Mouse (Mus musculus) neural tube, embryonic 14.5 days (tissue): Measurements from ENCODE around the gene Atp6v1b1. TPM values are rescaled to one million over a fixed set of nuclear protein-coding genes. Genes with fewer than 3 reads are reported as not detected.

Source experiments
- ATAC-seq: fragments of 200-750 bp; cut with Nextera tagmentation; 2 replicates; pipeline ENCODE4 v1.8.0; 2017; ENCODE audit warnings: low read depth, mild to moderate bottlenecking, moderate TSS enrichment, moderate library complexity
- H3K27ac ChIP-seq: fragments of 300-500 bp; sonication (generic); 2 replicates; pipeline ENCODE4 v1.5.1; 2014; ENCODE audit warnings: low read depth, mild to moderate bottlenecking, control low read depth, low read length, moderate library complexity, mixed read lengths
- H3K27me3 ChIP-seq: fragments of 300-500 bp; sonication (generic); 2 replicates; pipeline ENCODE4 v1.6.1; 2014; ENCODE audit warnings: low read length; ENCODE audit not compliant: control insufficient read depth, insufficient read depth
- H3K36me3 ChIP-seq: fragments of 300-500 bp; sonication (generic); 2 replicates; pipeline ENCODE4 v1.6.1; 2014; ENCODE audit warnings: low read length, mixed read lengths; ENCODE audit not compliant: control insufficient read depth, insufficient read depth
- H3K4me1 ChIP-seq: fragments of 300-500 bp; sonication (generic); 2 replicates; pipeline ENCODE4 v1.6.1; 2014; ENCODE audit warnings: low read length; ENCODE audit not compliant: control insufficient read depth, insufficient read depth
- H3K4me2 ChIP-seq: fragments of 300-500 bp; sonication (generic); 2 replicates; pipeline ENCODE4 v1.6.1; 2014; ENCODE audit warnings: mild to moderate bottlenecking, low read depth, low read length, control low read depth
- H3K4me3 ChIP-seq: fragments of 300-500 bp; sonication (generic); 2 replicates; pipeline ENCODE4 v1.5.1; 2014; ENCODE audit warnings: low read depth, low read length, control low read depth, mixed read lengths
- H3K9ac ChIP-seq: fragments of 300-500 bp; sonication (generic); replicated peaks from 2 replicates; pipeline ENCODE4 v1.6.1; 2014; ENCODE audit warnings: low read depth, mild to moderate bottlenecking, control low read depth, low read length, mixed read lengths
- H3K9me3 ChIP-seq: fragments of 300-500 bp; sonication (generic); 2 replicates; pipeline ENCODE4 v1.6.1; 2016; ENCODE audit warnings: low read length; ENCODE audit not compliant: control insufficient read depth
- WGBS: fragments of 180-500 bp; shearing (Covaris S2); extraction: QIAGEN DNeasy Blood & Tissue Kit; methylation state at CpG from one replicate; pipeline ENCODE4 v1.1.7; 2014; 5-methylcytosine and 5-hydroxymethylcytosine counted together
- polyA plus RNA-seq: library from polyadenylated mRNA; unstranded; fragments of >200 nt; fragmentation: Nextera tagmentation; extraction: Ambion mirVana; gene quantifications from 2 replicates; pipeline ENCODE4 v1.2.1, GENCODE M21; 2014

Gene Atp6v1b1
- polyA plus RNA-seq, 1 experiment from 2014 or later, result not detected

DNA sequence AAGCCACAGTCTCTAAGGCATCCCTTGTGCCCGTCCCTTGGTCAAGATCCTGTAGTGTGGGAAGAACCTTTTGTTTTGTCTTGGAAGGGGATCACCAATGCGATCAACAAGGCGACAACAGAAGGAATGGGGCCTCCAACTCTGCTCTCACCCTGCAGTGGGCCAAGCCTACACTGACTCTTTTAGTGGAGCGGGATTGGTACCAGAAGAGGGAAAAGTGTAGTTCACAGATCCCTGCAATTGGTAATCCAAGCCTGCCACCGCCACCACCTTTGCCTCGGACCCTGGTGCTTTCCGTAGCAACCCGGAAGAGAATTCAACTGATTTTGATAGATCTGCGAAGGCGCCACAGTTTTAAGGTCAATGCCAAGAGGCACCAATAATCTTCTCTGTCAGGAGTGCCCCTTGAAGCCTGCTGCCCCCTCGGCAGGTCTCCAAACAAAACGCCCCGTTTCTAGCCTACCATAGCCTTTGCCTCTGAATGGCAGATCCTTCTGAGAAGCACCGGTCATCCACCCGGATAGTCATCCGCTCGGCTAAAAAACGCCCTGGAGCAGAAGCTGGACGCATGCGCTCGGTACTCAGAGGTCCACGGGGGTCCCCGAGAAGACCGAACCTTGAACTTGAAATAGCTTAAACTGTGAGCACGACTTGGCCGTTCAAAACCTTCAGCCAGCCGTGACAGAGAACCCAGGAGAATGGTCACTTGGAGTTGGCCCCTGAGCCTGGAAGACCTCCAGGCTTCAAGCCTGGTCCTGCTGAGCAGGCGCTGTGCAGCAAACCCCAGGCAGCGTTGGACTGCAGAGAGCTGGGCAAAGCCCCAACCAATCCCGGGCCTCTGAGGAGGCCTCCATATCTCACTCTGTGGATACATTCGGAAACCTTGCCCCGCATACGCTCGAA lies 28.3 kb upstream of the Atp6v1b1 start:
- peaks cover 7% of the 10 kb centered on the region; the same call in 1 of the 2 replicates for H3K4me1 ChIP-seq
- no peaks in the 10 kb centered on the region for H3K36me3 ChIP-seq
- no peaks in the 10 kb centered on the region for H3K9me3 ChIP-seq
- WGBS, result under 1% methylated on average over 34 of the region's 34 CpGs
- H3K9ac ChIP-seq, result no peak overlapping the region
- no peak overlapping the region for H3K27ac ChIP-seq
- peaks cover 84% of the 10 kb centered on the region for H3K27me3 ChIP-seq
- H3K4me3 ChIP-seq, result no peak overlapping the region
- no peak overlapping the region for H3K4me2 ChIP-seq
- no peak for ATAC-seq

- under 1% methylated on average over 30 of the region's 30 CpGs for WGBS
- peaks cover 7% of the 10 kb centered on the region; the same call in 1 of the 2 replicates for H3K4me1 ChIP-seq
- H3K4me3 ChIP-seq, result no peak overlapping the region
- no peaks in the 10 kb centered on the region for H3K9me3 ChIP-seq
- no peak overlapping the region for H3K9ac ChIP-seq
- H3K27me3 ChIP-seq, result peaks cover 84% of the 10 kb centered on the region
- no peaks in the 10 kb centered on the region for H3K36me3 ChIP-seq
- no peak for ATAC-seq
- H3K4me2 ChIP-seq, result no peak overlapping the region
- no peak overlapping the region for H3K27ac ChIP-seq
Measured at GRCm38 (mm10) chr6:83715461-83716196, 27.2 kb upstream of the Atp6v1b1 start.

DNA sequence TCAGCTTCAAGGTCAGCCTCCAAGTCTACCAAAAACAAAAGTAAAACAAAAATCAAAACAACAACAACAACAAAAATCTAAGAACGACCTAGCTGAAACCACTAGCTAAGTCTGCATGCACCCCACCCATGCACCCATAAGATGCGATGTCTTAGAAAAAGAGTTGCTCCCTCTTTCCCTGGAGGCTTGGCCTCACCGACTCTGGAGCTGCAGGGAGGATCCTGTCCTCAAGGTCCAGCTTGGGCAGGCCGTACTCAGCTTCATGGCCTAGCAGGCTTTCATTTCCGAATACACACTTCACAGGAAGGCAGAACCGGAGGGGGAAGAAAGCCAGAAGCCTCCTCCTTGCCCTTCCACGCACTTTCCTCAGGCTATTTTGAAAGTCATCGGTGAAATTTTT lies 25.8 kb upstream of the Atp6v1b1 start:
- H3K4me1 ChIP-seq, result 0 out of 2 replicates have a peak, but pooled peaks cover under 1% of the 10 kb centered on the region
- peaks cover 86% of the 10 kb centered on the region for H3K27me3 ChIP-seq
- H3K9me3 ChIP-seq, result no peaks in the 10 kb centered on the region
- H3K9ac ChIP-seq, result no peak overlapping the region
- ATAC-seq, result no peak
- H3K4me3 ChIP-seq, result no peak overlapping the region
- H3K27ac ChIP-seq, result no peak overlapping the region
- no peak overlapping the region for H3K4me2 ChIP-seq
- WGBS, result 4% methylated on average over 8 of the region's 8 CpGs
- no peaks in the 10 kb centered on the region for H3K36me3 ChIP-seq

GRCm38 (mm10) chr6:83722526-83722925 lies 20.3 kb upstream of the Atp6v1b1 start:
- no peaks in the 10 kb centered on the region for H3K9me3 ChIP-seq
- no peak overlapping the region for H3K4me2 ChIP-seq
- H3K27me3 ChIP-seq, result peaks cover 52% of the 10 kb centered on the region
- H3K36me3 ChIP-seq, result no peaks in the 10 kb centered on the region
- no peak overlapping the region for H3K27ac ChIP-seq
- H3K4me1 ChIP-seq, result no peaks in the 10 kb centered on the region
- 16% methylated on average over 6 of the region's 6 CpGs for WGBS
- H3K9ac ChIP-seq, result no peak overlapping the region
- no peak for ATAC-seq
- no peak overlapping the region for H3K4me3 ChIP-seq

- ATAC-seq, result no peak
- WGBS, result 41% methylated on average over 4 of the region's 4 CpGs
Measured at GRCm38 (mm10) chr6:83727178-83727577, 15.6 kb upstream of the Atp6v1b1 start.

DNA sequence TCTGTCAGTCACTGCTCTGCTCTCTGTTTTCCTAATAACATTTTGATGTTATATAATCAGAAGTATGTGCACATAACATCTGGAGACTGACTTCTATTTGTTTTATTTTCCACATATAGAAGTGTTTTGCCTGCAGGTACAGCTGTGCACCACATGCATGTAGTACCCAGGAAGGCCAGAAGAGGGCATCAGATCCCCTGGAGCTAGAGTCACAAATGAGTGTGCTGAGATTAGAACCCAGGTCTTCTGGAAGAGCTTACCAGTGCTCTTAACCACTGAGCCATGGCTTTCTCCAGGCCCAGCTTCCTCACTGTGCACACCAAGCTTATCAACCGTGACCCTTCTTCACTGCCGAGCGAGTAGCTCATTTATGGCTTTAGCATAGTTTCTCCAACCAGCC lies 14.3 kb upstream of the Atp6v1b1 start:
- H3K4me3 ChIP-seq, result no peak overlapping the region
- H3K27ac ChIP-seq, result no peak overlapping the region
- H3K9ac ChIP-seq, result no peak overlapping the region
- ATAC-seq, result no peak
- H3K9me3 ChIP-seq, result no peaks in the 10 kb centered on the region
- no peaks in the 10 kb centered on the region for H3K36me3 ChIP-seq
- WGBS, result 93% methylated on average over 3 of the region's 3 CpGs
- H3K4me1 ChIP-seq, result no peaks in the 10 kb centered on the region
- H3K27me3 ChIP-seq, result peaks cover under 1% of the 10 kb centered on the region; the same call in 1 of the 2 replicates
- H3K4me2 ChIP-seq, result no peak overlapping the region

More at GRCm38 (mm10) chr6:83727178-83727577, 15.6 kb upstream of the Atp6v1b1 start:
- Histone ChIP-seq H3K27ac (no peak overlapping the region), H3K27me3 (peaks cover 10% of the 10 kb centered on the region), H3K4me1 (no peaks in the 10 kb centered on the region), H3K9me3 (no peaks in the 10 kb centered on the region), H3K4me2 (no peak overlapping the region), H3K4me3 (no peak overlapping the region), H3K36me3 (no peaks in the 10 kb centered on the region), H3K9ac (no peak overlapping the region)

DNA sequence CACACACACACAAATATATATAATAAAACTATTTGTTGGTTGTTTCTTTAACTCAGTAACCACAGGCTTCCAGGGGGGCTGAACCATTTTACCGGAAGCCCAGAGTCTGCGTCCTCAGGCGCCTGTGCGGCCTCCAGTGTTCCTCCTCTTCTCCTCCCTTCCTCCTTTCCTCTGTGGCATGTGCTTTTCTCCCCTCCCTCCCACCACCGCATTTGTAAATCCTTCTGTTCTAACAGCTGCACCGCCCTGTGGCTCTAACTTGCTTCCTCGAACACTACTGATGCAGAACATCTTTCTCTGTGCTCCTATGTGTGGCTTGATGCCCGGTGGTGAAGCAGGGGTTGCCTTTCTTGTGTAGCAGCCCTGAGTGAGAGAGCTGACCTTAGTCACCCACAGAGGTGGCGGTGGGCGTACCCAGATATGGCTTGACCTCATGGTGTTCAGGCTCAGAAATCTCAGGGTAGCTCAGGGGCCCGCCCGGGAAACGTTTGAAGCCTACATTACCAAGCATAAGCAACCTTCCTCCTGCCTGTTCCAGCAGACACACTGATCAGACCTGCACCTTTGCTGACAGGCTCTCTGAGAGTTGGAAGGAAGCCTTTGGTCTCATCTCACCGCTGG lies 13.3 kb upstream of the Atp6v1b1 start:
- no peak for ATAC-seq
- WGBS, result 73% methylated on average over 14 of the region's 14 CpGs
- Histone ChIP-seq H3K4me2 (no peak overlapping the region), H3K36me3 (no peaks in the 10 kb centered on the region), H3K4me1 (no peaks in the 10 kb centered on the region), H3K9ac (no peak overlapping the region), H3K27me3 (no peaks in the 10 kb centered on the region), H3K9me3 (no peaks in the 10 kb centered on the region), H3K4me3 (no peak overlapping the region), H3K27ac (no peak overlapping the region)

- H3K27ac ChIP-seq, result no peak overlapping the region
- ATAC-seq, result no peak
- 27% methylated on average over 5 of the region's 5 CpGs for WGBS
Measured at GRCm38 (mm10) chr6:83731128-83731527, 11.7 kb upstream of the Atp6v1b1 start.

More at GRCm38 (mm10) chr6:83731128-83731527, 11.7 kb upstream of the Atp6v1b1 start:
- no peaks in the 10 kb centered on the region for H3K27me3 ChIP-seq
- H3K4me3 ChIP-seq, result no peak overlapping the region
- no peak overlapping the region for H3K4me2 ChIP-seq
- H3K9ac ChIP-seq, result no peak overlapping the region
- no peaks in the 10 kb centered on the region for H3K36me3 ChIP-seq
- no peaks in the 10 kb centered on the region for H3K9me3 ChIP-seq
- H3K4me1 ChIP-seq, result no peaks in the 10 kb centered on the region
